Mouse (Mus musculus): ENCODE measurements around the gene Aak1.

DNA sequence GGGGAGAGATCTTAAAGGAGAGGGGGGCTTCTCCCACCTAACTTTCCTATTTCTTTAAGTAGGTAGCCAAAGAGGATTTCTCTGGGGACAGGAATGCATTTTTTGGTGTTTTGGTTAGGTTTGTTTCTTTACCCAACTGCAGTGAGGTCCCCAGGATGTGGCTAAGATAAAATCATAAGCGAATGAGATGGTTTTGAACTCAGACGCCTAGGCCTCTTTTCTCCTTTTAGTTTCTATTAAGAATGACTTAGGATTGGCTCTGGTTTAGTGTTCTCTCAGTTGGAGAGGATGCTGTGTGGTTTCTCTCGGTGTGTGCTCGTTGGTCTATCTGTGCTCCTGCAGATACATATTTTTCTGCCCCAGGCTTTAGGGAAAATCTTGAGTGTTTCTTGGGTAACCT is 1.3 kb downstream of the Aak1 start:
- TF ChIP-seq CTCF (IDR thresholded peaks at IDR 0.05; ENCODE audit: low read depth): no peak
- no peak for TF ChIP-seq EP300 (optimal IDR thresholded peaks at IDR 0.05)

All from stomach, postnatal 0 days (tissue).